Mouse (Mus musculus) spleen, postnatal 36 days (tissue): ENCODE results near the gene Adipor1.

ENCODE experiments used
- DNase-seq, 2 experiments: peaks; one replicate each; pipeline ENCODE4 v3.0.0; 2022; ENCODE audit warnings: low spot score in 2 of 2, mixed read lengths in 1 of 2

Gene Adipor1

GRCm38 (mm10) chr1:134415168-134415831, at the start of gene Adipor1:
Adipor1 (plus strand) TSS chr1:134415378.
- peak; percentile 96 to 97 for DNase-seq

- DNase-seq = no peak
These were observed 49.7 kb upstream of the Adipor1 start for GRCm38 (mm10) chr1:134365491-134365890.

- peak; percentile 19 to 39 for DNase-seq
These were observed 46.3 kb upstream of the Adipor1 start for GRCm38 (mm10) chr1:134368777-134369337.

GRCm38 (mm10) chr1:134374124-134374523, 41.1 kb upstream of the Adipor1 start:
- DNase-seq = no peak

- DNase-seq = no peak
These were observed 34.1 kb upstream of the Adipor1 start for GRCm38 (mm10) chr1:134381051-134381450.

- no peak for DNase-seq
These were observed 33.2 kb upstream of the Adipor1 start for GRCm38 (mm10) chr1:134381795-134382625.

GRCm38 (mm10) chr1:134384581-134384980, 30.6 kb upstream of the Adipor1 start:
- no peak for DNase-seq

- no peak for DNase-seq
These were observed 30.0 kb upstream of the Adipor1 start for GRCm38 (mm10) chr1:134385176-134385575.

- no peak for DNase-seq
These were observed 29.5 kb upstream of the Adipor1 start, which contains the start of gene 4933406M09Rik for GRCm38 (mm10) chr1:134385666-134386065. 4933406M09Rik (plus strand) TSS chr1:134385940.

GRCm38 (mm10) chr1:134393827-134394226, 21.4 kb upstream of the Adipor1 start:
- no peak for DNase-seq

- no peak for DNase-seq
These were observed 17.0 kb upstream of the Adipor1 start for GRCm38 (mm10) chr1:134398210-134398609.

GRCm38 (mm10) chr1:134399735-134400134, 15.4 kb upstream of the Adipor1 start:
- DNase-seq = no peak

- DNase-seq = peak; percentile 69 to 79
These were observed 9.4 kb upstream of the Adipor1 start, which contains the start of gene Cyb5r1 for GRCm38 (mm10) chr1:134405509-134406413. Cyb5r1 (plus strand) TSS chr1:134405559.

- no peak for DNase-seq
These were observed 8.8 kb upstream of the Adipor1 start for GRCm38 (mm10) chr1:134406414-134406771.

- DNase-seq = no peak
These were observed 7.1 kb upstream of the Adipor1 start for GRCm38 (mm10) chr1:134408080-134408479.

- no peak for DNase-seq
These were observed 3.2 kb upstream of the Adipor1 start for GRCm38 (mm10) chr1:134411706-134412629.

- DNase-seq = no peak
These were observed 1.1 kb upstream of the Adipor1 start for GRCm38 (mm10) chr1:134414038-134414437.

- no peak for DNase-seq
These were observed 544 bp upstream of the Adipor1 start for GRCm38 (mm10) chr1:134414501-134415167.

GRCm38 (mm10) chr1:134418414-134418975, 3.3 kb downstream of the Adipor1 start:
- no peak for DNase-seq
